Mouse (Mus musculus): Measurements from ENCODE around the gene Clec2l. TPM values are rescaled to one million over a fixed set of nuclear protein-coding genes. Genes with fewer than 3 reads are reported as not detected.

Gene Clec2l
- total RNA-seq, 4 experiments from 2014 or later, result 44.2 to 56.9 (median 49.1) TPM

- DNase-seq (ENCODE audit: low spot score in 2 of 2), result no peak
Measured at GRCm38 (mm10) chr6:38715881-38716280, 53.0 kb downstream of the Clec2l start.

- DNase-seq (ENCODE audit: low spot score in 2 of 2), result no peak
Measured at GRCm38 (mm10) chr6:38718625-38719024, 55.8 kb downstream of the Clec2l start.

GRCm38 (mm10) chr6:38719229-38719628, 56.4 kb downstream of the Clec2l start:
- no peak for DNase-seq (ENCODE audit: low spot score in 2 of 2)

- DNase-seq (ENCODE audit: low spot score in 2 of 2), result no peak
Measured at GRCm38 (mm10) chr6:38721361-38721760, 58.5 kb downstream of the Clec2l start.

- no peak for DNase-seq (ENCODE audit: low spot score in 2 of 2)
Measured at GRCm38 (mm10) chr6:38725515-38725914, 62.6 kb downstream of the Clec2l start.

Other genes with a start within 250 kb of the Clec2l start
- gene Ubn2, start 229.1 kb upstream of the Clec2l start, total RNA-seq (2022), result 10 to 100 TPM; 49.4 to 59.6 (median 53.8) TPM
- 10 to 100 TPM; 41.7 to 64.3 (median 47.9) TPM for gene Fmc1, start 129.6 kb upstream of the Clec2l start, total RNA-seq (2022)
- gene Luc7l2, start 111.7 kb upstream of the Clec2l start, total RNA-seq (2022), result 100 to 1,000 TPM; 185 to 230 (median 205) TPM
- gene Klrg2, start 25.8 kb upstream of the Clec2l start, total RNA-seq (2022), result 1 to 10 TPM in 2 of 4 experiments, under 1 TPM in 2; 0.64 to 2.1 (median 1.00) TPM
- 10 to 100 TPM in 2 of 4 experiments, 1 to 10 TPM in 2; 2.1 to 16.8 (median 7.6) TPM for gene Tbxas1, start 212.3 kb downstream of the Clec2l start, total RNA-seq (2022)
- 10 to 100 TPM; 64.8 to 69.9 (median 67.6) TPM for gene Hipk2, start 213.1 kb downstream of the Clec2l start, total RNA-seq (2022)

All from layer of hippocampus, adult 8-10 months (tissue).